Mouse (Mus musculus): Measurements from ENCODE around the gene Antxrl.

The Antxrl gene

GRCm38 (mm10) chr14:34052516-34052915 lies at the start of gene Antxrl:
TSS of gene Antxrl (plus strand) at chr14:34052707.
- DNase-seq (ENCODE audit: low read depth, low spot score), result no peak

GRCm38 (mm10) chr14:34015063-34015462 lies 37.4 kb upstream of the Antxrl start, which contains the start of gene Gm30083:
TSS of gene Gm30083 (minus strand) at chr14:34015182.
- DNase-seq (ENCODE audit: low read depth, low spot score), result no peak

GRCm38 (mm10) chr14:34016381-34016780 lies 36.1 kb upstream of the Antxrl start, which contains the start of gene Gm5460:
TSS of gene Gm5460 (plus strand) at chr14:34016758.
- DNase-seq (ENCODE audit: low read depth, low spot score), result no peak

- DNase-seq (ENCODE audit: low read depth, low spot score), result no peak
Observed at GRCm38 (mm10) chr14:34016938-34017337, 35.6 kb upstream of the Antxrl start.

- DNase-seq (ENCODE audit: low read depth, low spot score), result no peak
Observed at GRCm38 (mm10) chr14:34026710-34027109, 25.8 kb upstream of the Antxrl start.

- DNase-seq (ENCODE audit: low read depth, low spot score), result no peak
Observed at GRCm38 (mm10) chr14:34033841-34034610, 18.5 kb upstream of the Antxrl start.

GRCm38 (mm10) chr14:34041241-34041640 lies 11.3 kb upstream of the Antxrl start:
- no peak for DNase-seq (ENCODE audit: low read depth, low spot score)

- no peak for DNase-seq (ENCODE audit: low read depth, low spot score)
Observed at GRCm38 (mm10) chr14:34043341-34043740, 9.2 kb upstream of the Antxrl start.

GRCm38 (mm10) chr14:34050101-34050779 lies 2.3 kb upstream of the Antxrl start:
- DNase-seq (ENCODE audit: low read depth, low spot score), result no peak

GRCm38 (mm10) chr14:34071665-34072064 lies 19.2 kb downstream of the Antxrl start:
- DNase-seq (ENCODE audit: low read depth, low spot score), result no peak

GRCm38 (mm10) chr14:34075346-34075745 lies 22.8 kb downstream of the Antxrl start:
- DNase-seq (ENCODE audit: low read depth, low spot score), result no peak

GRCm38 (mm10) chr14:34077222-34077621 lies 24.7 kb downstream of the Antxrl start:
- DNase-seq (ENCODE audit: low read depth, low spot score), result no peak

GRCm38 (mm10) chr14:34078293-34078692 lies 25.8 kb downstream of the Antxrl start:
- no peak for DNase-seq (ENCODE audit: low read depth, low spot score)

GRCm38 (mm10) chr14:34080321-34080997 lies 28.0 kb downstream of the Antxrl start:
- DNase-seq (ENCODE audit: low read depth, low spot score), result peak; percentile 90

GRCm38 (mm10) chr14:34085731-34086130 lies 33.2 kb downstream of the Antxrl start, which contains the start of gene Anxa8:
TSS of gene Anxa8 (plus strand) at chr14:34085981.
- peak; percentile 29 for DNase-seq (ENCODE audit: low read depth, low spot score)

- DNase-seq (ENCODE audit: low read depth, low spot score), result no peak
Observed at GRCm38 (mm10) chr14:34086806-34087205, 34.3 kb downstream of the Antxrl start.

- peak; percentile 76 for DNase-seq (ENCODE audit: low read depth, low spot score)
Observed at GRCm38 (mm10) chr14:34087856-34088398, 35.4 kb downstream of the Antxrl start.

- DNase-seq (ENCODE audit: low read depth, low spot score), result peak; percentile 66
Observed at GRCm38 (mm10) chr14:34089796-34090195, 37.3 kb downstream of the Antxrl start.

- DNase-seq (ENCODE audit: low read depth, low spot score), result no peak
Observed at GRCm38 (mm10) chr14:34091475-34091874, 39.0 kb downstream of the Antxrl start.

- no peak for DNase-seq (ENCODE audit: low read depth, low spot score)
Observed at GRCm38 (mm10) chr14:34092856-34093255, 40.3 kb downstream of the Antxrl start.

- no peak for DNase-seq (ENCODE audit: low read depth, low spot score)
Observed at GRCm38 (mm10) chr14:34096161-34096560, 43.7 kb downstream of the Antxrl start.

GRCm38 (mm10) chr14:34102601-34103000 lies 50.1 kb downstream of the Antxrl start, which contains the start of gene A630023A22Rik:
TSS of gene A630023A22Rik (minus strand) at chr14:34102754.
- peak; percentile 56 for DNase-seq (ENCODE audit: low read depth, low spot score)

All from 3T3-L1 (cell line).